Mouse (Mus musculus) v-Abl transformed pro-B cells (cell line): ENCODE measurements around the gene Cdkal1.

Experiments used
- in situ Hi-C, 2 experiments: fragments of 400-800 bp; cut with MboI; formaldehyde crosslinking; loops; one replicate each; pipeline ENCODE4 v1.15.1; 2025; ENCODE audit not compliant: unreplicated experiment in 2 of 2

Cdkal1 gene

GRCm38 (mm10) chr13:29855281-29856031, at the start of gene Cdkal1:
Gene Cdkal1 (minus strand): TSS chr13:29855674.
- in situ Hi-C loops = loop anchor here (5.0 to 25.0 kb wide), 5 partner anchors 132 to 682 kb away; partner anchors contain the start of genes E2f3 (in 2 of the 2) and Uqcrfs1 (in 1 of the 2)

GRCm38 (mm10) chr13:29903341-29903740, 47.9 kb upstream of the Cdkal1 start:
- in situ Hi-C loops = no loop called here

- in situ Hi-C loops = no loop called here
These were observed 47.2 kb upstream of the Cdkal1 start for GRCm38 (mm10) chr13:29902676-29903075.

- in situ Hi-C loops = no loop called here
These were observed 46.2 kb upstream of the Cdkal1 start for GRCm38 (mm10) chr13:29901641-29902040.

- in situ Hi-C loops = loop anchor here in 1 of 2 experiments (25.0 kb wide), 2 partner anchors 396 to 671 kb away; partner anchors contain the start of gene Uqcrfs1
These were observed 11.3 kb upstream of the Cdkal1 start for GRCm38 (mm10) chr13:29866780-29867179.

GRCm38 (mm10) chr13:29864331-29864730, 8.9 kb upstream of the Cdkal1 start:
- in situ Hi-C loops = loop anchor here in 1 of 2 experiments (25.0 kb wide), 2 partner anchors 398 to 673 kb away; partner anchors contain the start of gene Uqcrfs1

GRCm38 (mm10) chr13:29860087-29860486, 4.6 kb upstream of the Cdkal1 start:
- in situ Hi-C loops = loop anchor here in 1 of 2 experiments (25.0 kb wide), 2 partner anchors 402 to 677 kb away; partner anchors contain the start of gene Uqcrfs1

GRCm38 (mm10) chr13:29857436-29857835, 2.0 kb upstream of the Cdkal1 start:
- in situ Hi-C loops = loop anchor here (5.0 to 25.0 kb wide), 5 partner anchors 130 to 680 kb away; partner anchors contain the start of genes E2f3 (in 2 of the 2) and Uqcrfs1 (in 1 of the 2)

GRCm38 (mm10) chr13:29854876-29855275, 598 bp downstream of the Cdkal1 start:
- in situ Hi-C loops = loop anchor here (5.0 to 25.0 kb wide), 5 partner anchors 132 to 682 kb away; partner anchors contain the start of genes E2f3 (in 2 of the 2) and Uqcrfs1 (in 1 of the 2)

GRCm38 (mm10) chr13:29838409-29839047, 16.9 kb downstream of the Cdkal1 start:
- in situ Hi-C loops = loop anchor here (5.0 to 25.0 kb wide), 9 partner anchors 114 to 1901 kb away; no protein-coding TSS in a partner anchor

GRCm38 (mm10) chr13:29835170-29835569, 20.3 kb downstream of the Cdkal1 start:
- in situ Hi-C loops = loop anchor here (5.0 to 25.0 kb wide), 9 partner anchors 110 to 1898 kb away; no protein-coding TSS in a partner anchor

- in situ Hi-C loops = loop anchor here (5.0 to 25.0 kb wide), 9 partner anchors 109 to 1896 kb away; no protein-coding TSS in a partner anchor
These were observed 21.7 kb downstream of the Cdkal1 start for GRCm38 (mm10) chr13:29833751-29834150.

- in situ Hi-C loops = loop anchor here (5.0 to 25.0 kb wide), 9 partner anchors 106 to 1894 kb away; no protein-coding TSS in a partner anchor
These were observed 24.3 kb downstream of the Cdkal1 start for GRCm38 (mm10) chr13:29831126-29831525.

- in situ Hi-C loops = loop anchor here (10.0 to 25.0 kb wide), 5 partner anchors 63 to 1891 kb away; no protein-coding TSS in a partner anchor
These were observed 27.4 kb downstream of the Cdkal1 start for GRCm38 (mm10) chr13:29828032-29828431.

GRCm38 (mm10) chr13:29826469-29826868, 29.0 kb downstream of the Cdkal1 start:
- in situ Hi-C loops = loop anchor here (10.0 to 25.0 kb wide), 5 partner anchors 62 to 1889 kb away; no protein-coding TSS in a partner anchor

GRCm38 (mm10) chr13:29826041-29826440, 29.4 kb downstream of the Cdkal1 start:
- in situ Hi-C loops = loop anchor here (10.0 to 25.0 kb wide), 5 partner anchors 61 to 1889 kb away; no protein-coding TSS in a partner anchor

- in situ Hi-C loops = loop anchor here (10.0 to 25.0 kb wide), 5 partner anchors 60 to 1887 kb away; no protein-coding TSS in a partner anchor
These were observed 30.7 kb downstream of the Cdkal1 start for GRCm38 (mm10) chr13:29824797-29825196.

- in situ Hi-C loops = loop anchor here in 1 of 2 experiments (10.0 kb wide), 1 partner anchor 60 kb away; no protein-coding TSS in a partner anchor
These were observed 31.1 kb downstream of the Cdkal1 start for GRCm38 (mm10) chr13:29824326-29824725.

GRCm38 (mm10) chr13:29823906-29824305, 31.6 kb downstream of the Cdkal1 start:
- in situ Hi-C loops = loop anchor here in 1 of 2 experiments (10.0 kb wide), 1 partner anchor 59 kb away; no protein-coding TSS in a partner anchor

GRCm38 (mm10) chr13:29823487-29823886, 32.0 kb downstream of the Cdkal1 start:
- in situ Hi-C loops = loop anchor here in 1 of 2 experiments (10.0 kb wide), 1 partner anchor 59 kb away; no protein-coding TSS in a partner anchor
